Mouse (Mus musculus): ENCODE measurements around the gene Nrap.

GRCm38 (mm10) chr19:56438357-56439071, 48.7 kb upstream of the Nrap start:
- TF ChIP-seq CTCF (IDR thresholded peaks at IDR 0.05; ENCODE audit: low read depth), result no peak
- TF ChIP-seq EP300 (IDR thresholded peaks at IDR 0.05; ENCODE audit: low read depth), result no peak
